In genomic region chr5:96635866-96636265, GRCm38 (mm10) we compare ENCODE assay signal across 15 mouse cellular contexts.
DNase-seq lines count a peak whose midpoint lies in the region; ATAC-seq and TF ChIP-seq lines count a peak whose summit lies in the region.
"Had no signal": no experiment of that assay in that cellular context is flagged by ENCODE, and none has a peak within 500 bp of the region (broad histone marks: within the 10 kb centered on the region; RNA-seq: fewer than 3 reads in every experiment).

No protein-coding gene starts in this region.

- no peaks in the 10 kb centered on the region for H3K4me1 ChIP-seq in lung, postnatal 0 days (ENCODE audit: insufficient read depth, low read depth, low read length)
- no peaks in the 10 kb centered on the region for H3K4me1 ChIP-seq in kidney, embryonic 16.5 days (ENCODE audit: insufficient read depth, low read length)
- H3K4me1 ChIP-seq: intestine, embryonic 15.5 days had no signal

- no peaks in the 10 kb centered on the region for H3K36me3 ChIP-seq in lung, postnatal 0 days (ENCODE audit: insufficient read depth, low read length)
- H3K36me3 ChIP-seq in kidney, embryonic 16.5 days (ENCODE audit: insufficient read depth, low read length) = peaks cover 3% of the 10 kb centered on the region; the same call in 1 of the 2 replicates
- H3K36me3 ChIP-seq: intestine, embryonic 15.5 days; neural tube, embryonic 13.5 days had no signal

- H3K4me3 ChIP-seq in lung, postnatal 0 days (ENCODE audit: low read depth, low read length) = no peak overlapping the region
- H3K4me3 ChIP-seq in kidney, embryonic 16.5 days (ENCODE audit: low read length) = no peak overlapping the region
- H3K4me3 ChIP-seq: intestine, embryonic 15.5 days; neural tube, embryonic 13.5 days had no signal

- DNase-seq in cerebellum, adult 11 months = peak; percentile 49
- no peak for DNase-seq in lung, postnatal 0 days (ENCODE audit: low spot score)
- no peak for DNase-seq in lung, postnatal 36 days
- peak; percentile 72 for DNase-seq in gastrocnemius, adult 18-20 months (ENCODE audit: low spot score)
- peak; percentile 56 to 60 for DNase-seq in layer of hippocampus, postnatal 14 days (ENCODE audit: low spot score in 2 of 2)
- DNase-seq in kidney, adult 18-20 months = no peak
- DNase-seq: kidney, postnatal 14 days; midbrain, embryonic 14.5 days; retina, postnatal 1 day had no signal

- 53% methylated on average over 5 of the region's 5 CpGs for WGBS in lung, postnatal 0 days
- 77% methylated on average over 5 of the region's 5 CpGs for WGBS in kidney, embryonic 16.5 days

- H3K27me3 ChIP-seq in lung, postnatal 0 days (replicated peaks; ENCODE audit: insufficient read depth, low read length) = no peaks in the 10 kb centered on the region
- no peaks in the 10 kb centered on the region for H3K27me3 ChIP-seq in kidney, embryonic 16.5 days (ENCODE audit: insufficient read depth, low read length)
- H3K27me3 ChIP-seq: intestine, embryonic 15.5 days; neural tube, embryonic 13.5 days; Patski had no signal

- no peaks in the 10 kb centered on the region for H3K9me3 ChIP-seq in lung, postnatal 0 days (ENCODE audit: low read length)
- H3K9me3 ChIP-seq in kidney, embryonic 16.5 days (ENCODE audit: low read length) = no peaks in the 10 kb centered on the region
- H3K9me3 ChIP-seq: intestine, embryonic 15.5 days; neural tube, embryonic 13.5 days had no signal

- H3K4me2 ChIP-seq in lung, postnatal 0 days (replicated peaks; ENCODE audit: low read depth, low read length) = no peak overlapping the region
- no peak overlapping the region for H3K4me2 ChIP-seq in kidney, embryonic 16.5 days (replicated peaks; ENCODE audit: low read depth, low read length)
- H3K4me2 ChIP-seq: intestine, embryonic 15.5 days; neural tube, embryonic 13.5 days had no signal

- no peak for TF ChIP-seq EP300 in lung, postnatal 0 days (IDR thresholded peaks at IDR 0.05)

- H3K9ac ChIP-seq in lung, postnatal 0 days (replicated peaks; ENCODE audit: low read depth) = no peak overlapping the region
- H3K9ac ChIP-seq in kidney, embryonic 16.5 days (replicated peaks; ENCODE audit: low read length) = no peak overlapping the region
- H3K9ac ChIP-seq: intestine, embryonic 15.5 days; liver, embryonic 14.5 days; neural tube, embryonic 13.5 days had no signal

- ATAC-seq in cerebellum, adult (ENCODE audit: insufficient number of reproducible peaks, low FRiP score, low TSS enrichment) = no peak; the same call in 1 of the 2 replicates
- 0 out of 2 replicates have a peak, but pooled peaks have one; percentile 3 for ATAC-seq in lung, postnatal 0 days
- ATAC-seq in kidney, embryonic 16.5 days (ENCODE audit: low FRiP score, low TSS enrichment) = no peak
- ATAC-seq: intestine, embryonic 15.5 days; Patski had no signal

- H3K27ac ChIP-seq in lung, postnatal 0 days (ENCODE audit: low read length) = no peak overlapping the region
- H3K27ac ChIP-seq in kidney, embryonic 16.5 days (ENCODE audit: low read length) = no peak overlapping the region
- H3K27ac ChIP-seq: intestine, embryonic 15.5 days; liver, embryonic 14.5 days; neural tube, embryonic 13.5 days had no signal

- no peak for TF ChIP-seq CTCF in lung, postnatal 0 days (IDR thresholded peaks at IDR 0.05)

Comparison
In these comparisons a context has a peak if more than half of its experiments do, and no peak if none do; other contexts are left out.
1. DNase-seq: peak in cerebellum, adult 11 months (single experiment), gastrocnemius, adult 18-20 months (single experiment) and layer of hippocampus, postnatal 14 days (2 of 2); none in lung, postnatal 0 days (single experiment), lung, postnatal 36 days (single experiment) and kidney, adult 18-20 months (single experiment).